Mouse (Mus musculus) liver, embryonic 12.5 days (tissue): ENCODE data around the gene Rtp4. TPM values are rescaled to one million over a fixed set of nuclear protein-coding genes. Genes with fewer than 3 reads are reported as not detected.

Experiments
- ATAC-seq: fragments of 200-750 bp; cut with Nextera tagmentation; 2 replicates; pipeline ENCODE4 v1.8.0; 2017; ENCODE audit warnings: moderate number of reproducible peaks, mild to moderate bottlenecking, moderate library complexity
- H3K27ac ChIP-seq: fragments of 300-500 bp; sonication (generic); 2 replicates; pipeline ENCODE4 v1.5.1; 2016; ENCODE audit warnings: mild to moderate bottlenecking
- H3K27me3 ChIP-seq: fragments of 300-500 bp; sonication (generic); replicated peaks from 2 replicates; pipeline ENCODE4 v1.6.1; 2016; ENCODE audit warnings: mild to moderate bottlenecking, moderate library complexity
- H3K36me3 ChIP-seq: fragments of 300-500 bp; sonication (generic); 2 replicates; pipeline ENCODE4 v1.6.1; 2016; ENCODE audit warnings: mild to moderate bottlenecking, moderate library complexity
- H3K4me1 ChIP-seq: fragments of 300-500 bp; sonication (generic); 2 replicates; pipeline ENCODE4 v1.6.1; 2016
- H3K4me2 ChIP-seq: fragments of 300-500 bp; sonication (generic); 2 replicates; pipeline ENCODE4 v1.6.1; 2016; ENCODE audit warnings: mild to moderate bottlenecking, moderate library complexity
- H3K4me3 ChIP-seq: fragments of 300-500 bp; sonication (generic); 2 replicates; pipeline ENCODE4 v1.5.1; 2016; ENCODE audit warnings: mild to moderate bottlenecking, moderate library complexity
- H3K9ac ChIP-seq: fragments of 300-500 bp; sonication (generic); 2 replicates; pipeline ENCODE4 v1.6.1; 2016; ENCODE audit warnings: mild to moderate bottlenecking, moderate library complexity
- H3K9me3 ChIP-seq: fragments of 300-500 bp; sonication (generic); replicated peaks from 2 replicates; pipeline ENCODE4 v1.6.1; 2016; ENCODE audit warnings: mild to moderate bottlenecking, moderate library complexity
- WGBS: fragments of 180-500 bp; shearing (Covaris S2); methylation state at CpG from one replicate; pipeline ENCODE4 v1.1.7; 2016; ENCODE audit not compliant: insufficient replicate concordance; 5-methylcytosine and 5-hydroxymethylcytosine counted together
- polyA plus RNA-seq: library from polyadenylated mRNA; unstranded; fragments of >200 nt; fragmentation: Nextera tagmentation; extraction: Ambion mirVana; gene quantifications from 2 replicates; pipeline ENCODE4 v1.2.1, GENCODE M21; 2016

The Rtp4 gene
- polyA plus RNA-seq, 1 experiment from 2014 or later: 4.3 TPM

DNA sequence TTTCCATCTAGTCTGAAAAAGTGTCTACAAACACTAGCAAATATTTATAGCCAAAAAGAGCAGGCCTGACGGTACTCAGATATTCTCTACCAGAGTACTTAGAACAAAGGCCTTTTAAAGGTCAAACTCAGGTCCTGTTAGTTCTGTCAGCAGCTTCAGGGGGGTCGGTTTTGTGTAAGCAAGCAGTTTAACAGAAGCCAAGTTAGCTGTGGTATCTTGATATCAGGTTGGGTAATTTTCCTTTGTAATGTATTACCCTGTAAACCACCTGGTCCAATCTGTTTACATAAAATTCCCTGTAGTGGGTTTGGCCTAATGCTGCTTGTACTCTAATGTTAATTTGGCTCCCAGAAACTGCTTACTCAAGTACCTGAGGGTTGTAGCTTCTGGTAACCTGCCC is 86.1 kb downstream of the Rtp4 start:
- no peaks in the 10 kb centered on the region for H3K9me3 ChIP-seq
- H3K9ac ChIP-seq: no peak overlapping the region
- H3K4me3 ChIP-seq: no peak overlapping the region
- WGBS: 51% methylated on average over 2 of the region's 2 CpGs
- no peak overlapping the region for H3K4me2 ChIP-seq
- no peak for ATAC-seq
- H3K36me3 ChIP-seq: no peaks in the 10 kb centered on the region
- H3K27me3 ChIP-seq: no peaks in the 10 kb centered on the region
- no peak overlapping the region for H3K27ac ChIP-seq
- no peaks in the 10 kb centered on the region for H3K4me1 ChIP-seq

DNA sequence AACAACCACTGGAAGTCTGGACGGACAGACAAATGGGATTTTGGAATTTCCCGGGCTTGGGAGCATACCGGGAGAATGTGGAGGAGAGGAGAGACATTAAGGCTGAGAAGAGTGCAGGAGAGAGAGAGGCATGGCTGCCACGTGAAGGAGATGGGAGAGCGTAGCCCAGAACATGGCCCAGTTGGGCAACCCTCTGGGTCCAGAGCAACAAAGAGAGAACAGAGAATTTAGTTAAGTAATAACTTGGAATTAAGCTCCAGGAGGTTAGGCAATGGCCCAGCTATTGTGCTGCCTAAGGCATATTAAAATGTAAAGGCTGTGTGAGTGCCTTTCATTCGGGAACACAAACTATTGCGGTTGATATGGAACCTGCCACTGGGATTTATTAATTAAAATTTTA is 86.6 kb downstream of the Rtp4 start:
- H3K36me3 ChIP-seq: no peaks in the 10 kb centered on the region
- no peaks in the 10 kb centered on the region for H3K9me3 ChIP-seq
- no peak for ATAC-seq
- no peak overlapping the region for H3K27ac ChIP-seq
- no peaks in the 10 kb centered on the region for H3K27me3 ChIP-seq
- no peaks in the 10 kb centered on the region for H3K4me1 ChIP-seq
- no peak overlapping the region for H3K9ac ChIP-seq
- 65% methylated on average over 7 of the region's 7 CpGs for WGBS
- no peak overlapping the region for H3K4me3 ChIP-seq
- no peak overlapping the region for H3K4me2 ChIP-seq

DNA sequence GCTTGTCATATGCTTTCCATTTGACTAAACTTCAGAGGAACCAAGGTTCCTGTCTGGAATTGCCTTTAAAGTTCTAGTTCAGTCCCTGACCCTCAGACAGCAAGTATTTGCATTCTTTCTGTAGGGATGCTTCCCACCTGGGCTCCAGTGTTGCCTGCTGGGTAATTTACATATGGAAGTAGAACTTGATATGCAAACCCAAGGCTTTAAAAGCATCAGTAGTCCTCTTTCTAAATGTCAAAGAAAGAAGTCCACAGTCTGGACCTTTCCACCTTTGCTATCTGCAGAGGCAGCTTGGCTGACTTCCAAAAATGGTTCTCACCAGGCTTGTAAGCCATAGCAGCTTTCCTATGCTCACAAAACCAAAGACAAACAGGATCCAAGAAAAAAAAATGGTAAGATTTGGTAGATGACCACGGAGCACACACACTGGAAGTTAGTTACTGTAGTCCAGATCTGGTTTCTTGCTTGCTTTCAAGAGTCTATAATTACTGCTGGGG is 87.9 kb downstream of the Rtp4 start:
- Histone ChIP-seq H3K36me3 (no peaks in the 10 kb centered on the region), H3K9ac (no peak overlapping the region), H3K4me2 (no peak overlapping the region), H3K9me3 (no peaks in the 10 kb centered on the region), H3K4me1 (no peaks in the 10 kb centered on the region), H3K27me3 (no peaks in the 10 kb centered on the region), H3K27ac (no peak overlapping the region), H3K4me3 (no peak overlapping the region)
- 30% methylated on average over 1 of the region's 1 CpGs for WGBS
- ATAC-seq: no peak

DNA sequence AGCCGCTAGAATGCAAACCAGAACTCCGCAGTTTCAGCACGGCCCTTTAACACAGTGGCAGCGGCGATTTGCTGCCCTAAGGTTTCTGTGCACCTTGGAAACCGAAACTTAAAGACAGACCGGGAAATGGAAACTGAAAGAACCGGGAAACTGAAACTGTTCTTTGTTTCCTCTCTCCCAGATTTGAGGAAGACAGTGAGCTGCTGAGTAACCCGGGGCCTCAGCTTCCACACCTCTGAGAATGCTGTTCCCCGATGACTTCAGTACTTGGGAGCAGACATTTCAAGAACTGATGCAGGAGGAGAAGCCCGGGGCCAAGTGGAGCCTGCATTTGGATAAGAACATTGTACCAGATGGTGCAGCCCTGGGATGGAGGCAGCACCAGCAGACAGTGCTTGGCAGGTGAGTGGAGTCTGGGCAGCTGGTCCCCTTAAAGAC is 89.7 kb downstream of the Rtp4 start:
- ATAC-seq: no peak

DNA sequence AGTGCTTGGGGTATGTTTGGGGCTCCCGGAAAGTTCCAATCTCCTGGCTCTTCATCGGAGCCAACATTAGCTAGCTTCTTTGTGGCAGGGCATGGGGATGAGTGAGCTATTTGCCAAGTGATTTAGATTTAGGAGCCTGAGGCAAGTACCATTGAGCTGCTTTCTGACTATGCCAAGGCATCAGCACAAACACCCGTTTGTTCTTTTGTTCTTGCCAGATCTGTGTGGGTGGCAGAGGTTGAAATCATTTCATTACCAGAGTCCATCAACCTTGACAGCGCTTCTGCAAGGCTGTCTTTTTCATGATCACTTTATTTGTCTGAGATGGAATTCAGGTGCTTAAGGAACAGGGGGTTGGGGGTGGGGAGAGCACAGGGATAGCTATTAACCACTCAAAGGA is 104.1 kb downstream of the Rtp4 start:
- H3K27me3 ChIP-seq: no peaks in the 10 kb centered on the region
- no peaks in the 10 kb centered on the region for H3K9me3 ChIP-seq
- 70% methylated on average over 4 of the region's 4 CpGs for WGBS
- H3K9ac ChIP-seq: no peak overlapping the region
- ATAC-seq: no peak
- H3K4me2 ChIP-seq: no peak overlapping the region
- no peaks in the 10 kb centered on the region for H3K4me1 ChIP-seq
- H3K36me3 ChIP-seq: no peaks in the 10 kb centered on the region
- no peak overlapping the region for H3K4me3 ChIP-seq
- H3K27ac ChIP-seq: no peak overlapping the region

More for the DNA sequence above, 89.7 kb downstream of the Rtp4 start:
- Histone ChIP-seq H3K27ac (no peak overlapping the region), H3K9me3 (no peaks in the 10 kb centered on the region), H3K9ac (no peak overlapping the region), H3K36me3 (no peaks in the 10 kb centered on the region), H3K4me1 (no peaks in the 10 kb centered on the region), H3K27me3 (no peaks in the 10 kb centered on the region), H3K4me3 (peak overlapping the region; percentile 28), H3K4me2 (peak overlapping the region; percentile 39)
- 23% methylated on average over 11 of the region's 11 CpGs for WGBS

DNA sequence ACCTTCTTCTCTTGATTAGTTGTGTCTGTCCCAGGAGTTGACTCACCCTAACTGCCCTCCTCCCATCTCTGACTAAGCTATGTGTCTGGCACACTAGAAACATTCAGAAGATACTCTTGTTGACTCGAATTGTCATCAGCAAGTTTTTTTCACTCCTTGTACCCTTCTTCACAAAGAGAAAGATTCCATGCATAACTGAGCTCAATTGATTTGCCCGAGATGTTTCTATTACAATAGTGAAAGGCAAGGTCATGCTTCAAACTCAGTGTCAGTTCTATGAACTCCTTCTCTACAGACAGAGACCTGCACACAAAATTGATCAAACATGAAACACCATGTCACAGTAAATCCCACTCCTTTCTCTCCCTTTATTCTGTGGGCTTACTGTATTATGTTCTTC is 111.4 kb downstream of the Rtp4 start:
- WGBS: 46% methylated on average over 2 of the region's 2 CpGs
- ATAC-seq: no peak

DNA sequence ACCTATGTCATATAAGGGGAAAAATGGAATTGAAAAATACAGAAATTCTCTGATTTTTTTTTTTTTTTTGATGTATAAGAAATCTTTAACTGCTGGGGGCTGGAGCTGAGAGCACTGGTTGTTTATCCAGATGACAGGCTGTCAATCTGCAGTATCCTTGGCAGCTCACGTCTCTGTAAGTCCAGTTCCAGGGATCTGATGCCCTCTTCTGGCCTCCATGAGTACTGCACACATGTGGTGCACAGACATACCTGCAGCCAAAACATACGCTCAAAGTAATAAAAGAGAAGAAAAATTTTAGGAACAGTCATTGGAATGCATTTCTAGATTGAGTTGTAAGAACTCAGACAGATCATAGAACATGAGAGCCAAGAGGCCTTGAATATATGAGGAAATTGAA is 112.6 kb downstream of the Rtp4 start:
- no peak overlapping the region for H3K9ac ChIP-seq
- H3K27ac ChIP-seq: no peak overlapping the region
- 53% methylated on average over 2 of the region's 2 CpGs for WGBS

More for the DNA sequence above, 111.4 kb downstream of the Rtp4 start:
- Histone ChIP-seq H3K4me1 (no peaks in the 10 kb centered on the region), H3K4me2 (no peak overlapping the region), H3K9me3 (no peaks in the 10 kb centered on the region), H3K9ac (no peak overlapping the region), H3K27ac (no peak overlapping the region), H3K27me3 (no peaks in the 10 kb centered on the region), H3K36me3 (no peaks in the 10 kb centered on the region), H3K4me3 (no peak overlapping the region)

DNA sequence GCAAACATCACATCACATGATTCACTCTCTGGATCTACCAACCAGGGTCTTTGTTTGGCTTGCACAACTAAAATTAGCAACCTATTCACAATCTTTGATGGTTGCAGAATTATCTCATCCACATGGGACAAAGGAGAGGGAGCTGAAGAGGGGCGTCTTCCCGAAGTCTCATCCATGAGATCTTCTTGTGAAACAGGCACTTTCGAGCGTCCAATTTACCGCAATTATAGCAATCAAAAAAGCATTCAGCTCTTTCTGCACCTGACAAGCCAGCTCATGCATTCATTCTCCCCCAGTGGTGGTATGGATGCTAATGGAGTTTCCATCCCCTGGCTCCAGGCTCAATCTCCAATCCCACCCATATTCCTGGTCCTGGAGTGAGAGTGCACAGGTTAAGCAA is 132.9 kb downstream of the Rtp4 start:
- WGBS: 70% methylated on average over 5 of the region's 5 CpGs
- H3K36me3 ChIP-seq: no peaks in the 10 kb centered on the region
- H3K27me3 ChIP-seq: no peaks in the 10 kb centered on the region
- H3K27ac ChIP-seq: no peak overlapping the region
- no peak for ATAC-seq
- H3K4me2 ChIP-seq: no peak overlapping the region
- no peaks in the 10 kb centered on the region for H3K4me1 ChIP-seq
- H3K4me3 ChIP-seq: no peak overlapping the region
- H3K9ac ChIP-seq: no peak overlapping the region
- no peaks in the 10 kb centered on the region for H3K9me3 ChIP-seq

More for the DNA sequence above, 112.6 kb downstream of the Rtp4 start:
- H3K4me3 ChIP-seq: no peak overlapping the region
- H3K4me1 ChIP-seq: no peaks in the 10 kb centered on the region
- no peaks in the 10 kb centered on the region for H3K9me3 ChIP-seq
- ATAC-seq: no peak
- no peak overlapping the region for H3K4me2 ChIP-seq
- no peaks in the 10 kb centered on the region for H3K36me3 ChIP-seq
- no peaks in the 10 kb centered on the region for H3K27me3 ChIP-seq

DNA sequence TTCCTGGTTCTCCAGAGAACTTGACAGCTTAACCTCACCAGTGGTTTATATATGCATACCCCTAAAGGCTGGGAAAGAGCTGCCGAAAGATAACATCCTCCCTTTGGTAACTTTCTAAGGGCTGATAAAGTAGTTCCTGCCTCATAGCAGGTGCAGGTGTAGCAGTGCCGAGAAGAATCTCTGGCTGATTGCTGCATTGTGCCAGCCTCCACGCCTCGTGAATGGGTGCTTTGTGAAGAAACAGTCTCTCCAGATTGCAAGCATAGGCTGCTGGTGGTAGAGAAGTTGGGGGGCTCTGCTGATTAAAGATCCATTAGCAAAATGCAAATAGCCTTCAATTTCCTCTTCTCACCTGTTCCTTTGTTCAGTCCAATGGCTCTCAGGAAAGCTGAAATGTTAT is 133.4 kb downstream of the Rtp4 start:
- Histone ChIP-seq H3K4me3 (no peak overlapping the region), H3K27ac (no peak overlapping the region), H3K4me1 (no peaks in the 10 kb centered on the region), H3K9ac (no peak overlapping the region), H3K9me3 (no peaks in the 10 kb centered on the region), H3K27me3 (no peaks in the 10 kb centered on the region), H3K36me3 (no peaks in the 10 kb centered on the region), H3K4me2 (no peak overlapping the region)
- WGBS: 47% methylated on average over 4 of the region's 4 CpGs
- ATAC-seq: no peak

DNA sequence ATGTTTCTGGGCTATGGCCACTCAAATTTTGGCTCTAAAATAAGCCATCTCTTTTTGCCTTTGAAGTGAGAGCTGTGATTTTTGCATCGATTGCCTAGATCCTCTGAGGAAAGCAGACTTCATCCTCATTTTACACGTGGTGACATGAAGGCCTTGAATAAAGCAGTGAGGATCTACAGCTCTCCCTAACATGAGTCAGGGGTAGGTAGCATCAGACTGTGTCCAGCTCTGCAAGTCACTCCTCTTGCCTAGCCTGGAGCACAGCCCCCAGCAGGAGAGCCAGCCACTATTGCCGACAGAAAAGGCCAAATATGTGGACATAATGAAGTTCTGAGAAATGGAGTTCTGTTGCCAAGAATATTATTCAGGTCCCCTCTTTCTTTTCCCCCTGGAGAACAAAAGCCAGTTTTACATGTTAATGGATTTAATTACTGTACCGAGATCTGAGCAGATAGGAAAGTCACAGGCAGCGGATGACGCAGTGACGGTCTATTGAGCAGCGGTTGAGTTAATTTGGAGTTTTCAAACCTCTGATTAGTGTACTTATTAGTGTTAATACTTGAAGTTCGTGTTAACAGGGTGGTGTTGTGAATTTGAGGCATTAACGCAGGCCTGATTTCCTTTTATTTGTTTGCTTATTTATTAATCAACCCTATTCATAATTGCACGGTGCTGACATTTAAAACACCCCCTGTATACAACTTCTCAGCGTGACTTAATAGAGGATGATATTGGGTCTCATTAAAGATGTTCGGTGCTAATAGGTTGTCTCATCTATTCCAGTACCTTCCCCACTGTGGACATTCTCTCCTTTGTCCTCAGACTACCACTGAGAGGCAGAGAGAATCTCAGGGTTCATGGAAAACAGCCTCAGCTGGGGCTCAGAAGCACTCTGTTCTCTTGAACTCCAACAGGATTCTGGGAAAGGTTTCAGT is 139.8 kb downstream of the Rtp4 start:
- no peak overlapping the region for H3K9ac ChIP-seq
- no peaks in the 10 kb centered on the region for H3K4me1 ChIP-seq
- 0 out of 2 replicates have a peak, but pooled peaks cover 3% of the 10 kb centered on the region for H3K9me3 ChIP-seq
- H3K27ac ChIP-seq: no peak overlapping the region
- H3K36me3 ChIP-seq: no peaks in the 10 kb centered on the region
- ATAC-seq: no peak
- H3K4me2 ChIP-seq: no peak overlapping the region
- H3K27me3 ChIP-seq: no peaks in the 10 kb centered on the region
- H3K4me3 ChIP-seq: no peak overlapping the region
- WGBS: 74% methylated on average over 13 of the region's 13 CpGs
